Mouse (Mus musculus): ENCODE measurements around the gene Pm20d1. TPM values are rescaled to one million over a fixed set of nuclear protein-coding genes. Genes with fewer than 3 reads are reported as not detected.

Pm20d1 gene
- polyA plus RNA-seq, 2 experiments = 2.0 to 3.4 TPM

DNA sequence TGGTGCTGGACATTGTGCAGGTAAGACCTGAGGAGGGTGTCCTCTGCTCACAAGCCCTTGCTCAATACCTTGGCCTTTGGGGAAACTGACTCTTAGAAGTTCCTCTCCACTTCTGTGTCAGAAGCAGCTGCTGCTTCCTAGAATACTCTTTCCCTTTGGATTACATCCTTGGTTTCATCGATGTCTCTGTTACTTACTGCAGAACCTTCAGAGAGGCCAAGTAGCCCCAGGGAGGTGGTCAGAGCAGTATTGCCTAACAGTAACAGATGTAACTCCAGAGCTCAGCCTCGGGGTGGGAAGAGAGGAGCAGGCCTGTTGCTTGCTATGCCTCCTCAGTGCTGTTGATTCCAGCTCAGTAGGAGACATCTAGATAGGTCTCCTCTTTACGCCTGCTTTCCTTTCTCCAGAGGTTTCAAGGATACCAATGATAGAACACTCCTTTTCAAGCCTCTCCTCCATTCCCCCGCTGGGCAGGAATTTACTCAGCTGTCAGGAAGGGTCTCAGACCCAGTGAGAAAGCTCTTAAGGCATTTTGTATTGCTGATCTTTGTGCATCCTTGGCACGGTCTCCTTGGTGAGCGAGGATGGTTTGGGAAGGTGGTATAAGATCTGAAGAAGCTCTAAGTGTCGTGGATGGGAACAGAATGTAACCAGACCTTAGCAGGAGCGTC lies 33.9 kb downstream of the Pm20d1 start:
- no peak overlapping the region for H3K27ac ChIP-seq
- H3K4me2 ChIP-seq (ENCODE audit: low read depth) = no peak overlapping the region
- TF ChIP-seq CTCF (IDR thresholded peaks at IDR 0.05; ENCODE audit: low read depth) = no peak
- no peak for TF ChIP-seq EP300 (IDR thresholded peaks at IDR 0.05; ENCODE audit: low read depth)
- no peaks in the 10 kb centered on the region for H3K36me3 ChIP-seq (replicated peaks; ENCODE audit: control insufficient read depth, insufficient read depth, low read depth)
- no peak overlapping the region for H3K9ac ChIP-seq (replicated peaks)
- WGBS (ENCODE audit: insufficient replicate concordance) = 71% methylated on average over 8 of the region's 8 CpGs
- no peak overlapping the region for H3K4me3 ChIP-seq (ENCODE audit: insufficient read depth in 1 of 2, low read depth in 2 of 2, low read length in 2 of 2)
- ATAC-seq (ENCODE audit: insufficient read depth) (no peak), DNase-seq (ENCODE audit: low read depth in 3 of 3, low spot score in 3 of 3) (no peak)
- H3K9me3 ChIP-seq (ENCODE audit: control insufficient read depth, low read length) = no peaks in the 10 kb centered on the region
- H3K4me1 ChIP-seq (replicated peaks; ENCODE audit: control insufficient read depth in 2 of 2, insufficient read depth in 2 of 2, low read length in 1 of 2) = peaks cover 0 to 10% of the 10 kb centered on the region in 2 experiments
- H3K27me3 ChIP-seq (ENCODE audit: control insufficient read depth, insufficient read depth, low read length) = no peaks in the 10 kb centered on the region

DNA sequence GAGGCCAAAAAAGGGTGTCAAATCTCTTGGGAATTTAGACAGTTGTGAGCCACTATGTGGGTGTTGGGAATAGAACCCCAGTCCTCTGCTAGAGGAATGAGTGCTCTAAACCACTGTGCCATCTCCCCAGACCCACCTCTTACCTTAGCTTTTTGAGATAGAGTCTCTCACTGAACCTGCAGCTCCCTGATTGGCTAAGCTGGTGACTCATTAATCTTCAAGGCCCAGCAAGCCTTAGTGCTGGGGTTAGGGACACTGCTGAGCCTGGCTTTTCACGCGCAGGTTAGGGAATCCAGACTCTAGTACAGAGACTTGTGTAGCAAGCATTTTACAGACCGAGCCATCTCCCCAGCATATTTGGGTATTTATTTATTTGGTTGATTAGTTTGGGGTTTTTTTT lies 39.9 kb downstream of the Pm20d1 start:
- Histone ChIP-seq H3K4me2 (ENCODE audit: low read depth) (no peak overlapping the region), H3K4me1 (replicated peaks; ENCODE audit: control insufficient read depth in 2 of 2, insufficient read depth in 2 of 2, low read length in 1 of 2) (no peaks in the 10 kb centered on the region), H3K36me3 (replicated peaks; ENCODE audit: control insufficient read depth, insufficient read depth, low read depth) (no peaks in the 10 kb centered on the region), H3K9ac (replicated peaks) (no peak overlapping the region), H3K27me3 (ENCODE audit: control insufficient read depth, insufficient read depth, low read length) (no peaks in the 10 kb centered on the region), H3K4me3 (ENCODE audit: insufficient read depth in 1 of 2, low read depth in 2 of 2, low read length in 2 of 2) (no peak overlapping the region), H3K27ac (no peak overlapping the region), H3K9me3 (ENCODE audit: control insufficient read depth, low read length) (no peaks in the 10 kb centered on the region)
- 73% methylated on average over 3 of the region's 3 CpGs for WGBS (ENCODE audit: insufficient replicate concordance)
- ATAC-seq (ENCODE audit: insufficient read depth) (no peak), DNase-seq (ENCODE audit: low read depth in 3 of 3, low spot score in 3 of 3) (no peak)
- TF ChIP-seq EP300 (IDR thresholded peaks at IDR 0.05; ENCODE audit: low read depth) = no peak
- TF ChIP-seq CTCF (IDR thresholded peaks at IDR 0.05; ENCODE audit: low read depth) = no peak

DNA sequence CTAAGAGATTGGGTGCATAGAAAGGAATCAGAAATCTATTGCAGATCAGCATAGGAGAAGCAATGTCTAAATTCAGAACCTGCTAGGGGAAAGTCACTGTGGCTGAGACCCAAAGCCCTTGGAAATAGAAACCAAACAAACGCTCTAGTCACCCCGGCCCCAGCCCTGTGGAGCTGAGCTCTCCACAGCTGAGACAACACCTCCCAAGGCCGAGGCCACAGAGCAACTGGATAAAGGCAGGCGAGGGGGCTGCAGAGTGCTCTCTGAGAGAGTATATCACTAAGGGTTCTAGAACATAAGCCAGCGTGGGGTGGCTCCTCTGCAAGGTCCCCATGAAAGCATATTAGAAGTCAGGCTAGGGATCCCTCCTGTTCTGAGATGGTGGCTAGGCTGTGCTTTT lies 41.4 kb downstream of the Pm20d1 start:
- no peaks in the 10 kb centered on the region for H3K4me1 ChIP-seq (replicated peaks; ENCODE audit: control insufficient read depth in 2 of 2, insufficient read depth in 2 of 2, low read length in 1 of 2)
- DNase-seq (ENCODE audit: low read depth in 3 of 3, low spot score in 3 of 3) (no peak), ATAC-seq (ENCODE audit: insufficient read depth) (no peak)
- H3K27me3 ChIP-seq (ENCODE audit: control insufficient read depth, insufficient read depth, low read length) = no peaks in the 10 kb centered on the region
- WGBS (ENCODE audit: insufficient replicate concordance) = 58% methylated on average over 5 of the region's 5 CpGs
- H3K9ac ChIP-seq (replicated peaks) = no peak overlapping the region
- TF ChIP-seq CTCF (IDR thresholded peaks at IDR 0.05; ENCODE audit: low read depth) = no peak
- no peak for TF ChIP-seq EP300 (IDR thresholded peaks at IDR 0.05; ENCODE audit: low read depth)
- H3K9me3 ChIP-seq (ENCODE audit: control insufficient read depth, low read length) = no peaks in the 10 kb centered on the region
- no peak overlapping the region for H3K4me2 ChIP-seq (ENCODE audit: low read depth)
- no peak overlapping the region for H3K4me3 ChIP-seq (ENCODE audit: insufficient read depth in 1 of 2, low read depth in 2 of 2, low read length in 2 of 2)
- H3K27ac ChIP-seq = no peak overlapping the region
- H3K36me3 ChIP-seq (replicated peaks; ENCODE audit: control insufficient read depth, insufficient read depth, low read depth) = no peaks in the 10 kb centered on the region

DNA sequence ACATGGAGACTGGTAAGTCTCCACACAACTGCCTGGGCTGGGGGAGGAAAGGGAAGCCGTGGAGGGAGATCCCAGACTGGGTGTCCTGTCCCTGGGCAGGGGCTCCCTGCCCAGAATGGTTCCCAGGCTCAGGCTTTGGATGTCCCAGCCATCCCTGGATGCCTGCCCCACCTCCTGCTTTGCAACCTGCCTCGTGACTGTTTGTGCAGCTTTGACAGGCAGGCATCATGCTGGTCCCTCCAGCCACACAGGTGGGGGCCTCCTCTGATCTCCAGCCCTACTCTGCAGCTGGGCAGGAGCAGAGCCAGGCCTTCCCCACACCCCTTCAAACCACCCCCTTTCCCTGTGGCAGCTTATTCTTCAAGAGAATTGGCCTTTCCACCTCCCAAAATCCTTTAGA lies 42.1 kb downstream of the Pm20d1 start:
- DNase-seq (ENCODE audit: low read depth in 3 of 3, low spot score in 3 of 3) (no peak), ATAC-seq (ENCODE audit: insufficient read depth) (no peak)
- Histone ChIP-seq H3K4me2 (ENCODE audit: low read depth) (no peak overlapping the region), H3K9me3 (ENCODE audit: control insufficient read depth, low read length) (no peaks in the 10 kb centered on the region), H3K4me1 (replicated peaks; ENCODE audit: control insufficient read depth in 2 of 2, insufficient read depth in 2 of 2, low read length in 1 of 2) (no peaks in the 10 kb centered on the region), H3K4me3 (ENCODE audit: insufficient read depth in 1 of 2, low read depth in 2 of 2, low read length in 2 of 2) (no peak overlapping the region), H3K36me3 (replicated peaks; ENCODE audit: control insufficient read depth, insufficient read depth, low read depth) (no peaks in the 10 kb centered on the region), H3K9ac (replicated peaks) (no peak overlapping the region), H3K27ac (no peak overlapping the region), H3K27me3 (ENCODE audit: control insufficient read depth, insufficient read depth, low read length) (no peaks in the 10 kb centered on the region)
- TF ChIP-seq CTCF (IDR thresholded peaks at IDR 0.05; ENCODE audit: low read depth) = no peak
- TF ChIP-seq EP300 (IDR thresholded peaks at IDR 0.05; ENCODE audit: low read depth) = no peak
- WGBS (ENCODE audit: insufficient replicate concordance) = 72% methylated on average over 2 of the region's 2 CpGs

DNA sequence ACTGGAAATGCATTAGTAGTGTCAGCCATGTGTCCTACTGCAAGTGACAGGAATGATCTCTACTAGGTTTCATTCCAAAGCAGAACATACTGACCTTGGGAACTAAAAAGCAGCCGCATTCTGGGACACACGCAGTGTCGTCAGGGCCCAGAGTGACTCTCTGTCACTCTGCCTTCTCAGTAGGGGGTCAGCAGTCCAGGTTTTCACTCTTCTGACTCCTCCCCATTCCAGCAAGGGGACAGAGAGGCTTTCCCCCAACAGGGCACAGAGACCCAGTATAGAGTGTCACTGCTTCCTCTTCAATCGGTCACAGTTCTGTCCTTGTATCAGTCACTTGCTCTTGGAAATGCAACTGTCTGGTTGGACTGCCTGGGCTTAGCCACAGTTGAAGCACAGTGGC lies 45.0 kb downstream of the Pm20d1 start:
- Histone ChIP-seq H3K4me1 (replicated peaks; ENCODE audit: control insufficient read depth in 2 of 2, insufficient read depth in 2 of 2, low read length in 1 of 2) (no peaks in the 10 kb centered on the region), H3K27ac (no peak overlapping the region), H3K4me3 (ENCODE audit: insufficient read depth in 1 of 2, low read depth in 2 of 2, low read length in 2 of 2) (no peak overlapping the region), H3K9ac (replicated peaks) (no peak overlapping the region), H3K9me3 (ENCODE audit: control insufficient read depth, low read length) (no peaks in the 10 kb centered on the region), H3K4me2 (ENCODE audit: low read depth) (no peak overlapping the region), H3K27me3 (ENCODE audit: control insufficient read depth, insufficient read depth, low read length) (no peaks in the 10 kb centered on the region), H3K36me3 (replicated peaks; ENCODE audit: control insufficient read depth, insufficient read depth, low read depth) (no peaks in the 10 kb centered on the region)
- DNase-seq (ENCODE audit: low read depth in 3 of 3, low spot score in 3 of 3) = no peak
- WGBS (ENCODE audit: insufficient replicate concordance) = 80% methylated on average over 4 of the region's 4 CpGs
- ATAC-seq (ENCODE audit: insufficient read depth) = no peak
- TF ChIP-seq EP300 (IDR thresholded peaks at IDR 0.05; ENCODE audit: low read depth) (no peak), CTCF (IDR thresholded peaks at IDR 0.05; ENCODE audit: low read depth) (no peak)
